Mouse (Mus musculus) intestine, postnatal 0 days (tissue): ENCODE results near the gene Nudt3. TPM values are rescaled to one million over a fixed set of nuclear protein-coding genes. Genes with fewer than 3 reads are reported as not detected.
A peak's percentile ranks its signal among the peaks of the same experiment; 100 is the strongest.

Source experiments
- ATAC-seq: fragments of 200-750 bp; cut with Nextera tagmentation; 2 replicates; pipeline ENCODE4 v1.8.0; 2017; ENCODE audit warnings: mild to moderate bottlenecking, moderate TSS enrichment, moderate library complexity
- H3K27ac ChIP-seq: fragments of 300-500 bp; sonication (generic); 2 replicates; pipeline ENCODE4 v1.5.1; 2014; ENCODE audit warnings: mild to moderate bottlenecking, low read depth, low read length, moderate library complexity
- H3K27me3 ChIP-seq: fragments of 300-500 bp; sonication (generic); replicated peaks from 2 replicates; pipeline ENCODE4 v1.6.1; 2014; ENCODE audit warnings: low read length, mixed read lengths; ENCODE audit not compliant: control insufficient read depth, insufficient read depth
- H3K36me3 ChIP-seq: fragments of 300-500 bp; sonication (generic); 2 replicates; pipeline ENCODE4 v1.6.1; 2014; ENCODE audit warnings: mild to moderate bottlenecking, moderate library complexity; ENCODE audit not compliant: control insufficient read depth, insufficient read depth
- H3K4me1 ChIP-seq: fragments of 300-500 bp; sonication (generic); replicated peaks from 2 replicates; pipeline ENCODE4 v1.6.1; 2014; ENCODE audit warnings: antibody characterized with exemption, low read length, mixed read lengths; ENCODE audit not compliant: control insufficient read depth, insufficient read depth
- H3K4me2 ChIP-seq: fragments of 300-500 bp; sonication (generic); replicated peaks from 2 replicates; pipeline ENCODE4 v1.6.1; 2014; ENCODE audit warnings: low read depth, mild to moderate bottlenecking, moderate library complexity
- H3K4me3 ChIP-seq: fragments of 300-500 bp; sonication (generic); 2 replicates; pipeline ENCODE4 v1.5.1; 2014; ENCODE audit warnings: low read depth, low read length
- H3K9ac ChIP-seq: fragments of 300-500 bp; sonication (generic); 2 replicates; pipeline ENCODE4 v1.6.1; 2014; ENCODE audit warnings: mild to moderate bottlenecking, low read depth, low read length
- H3K9me3 ChIP-seq: fragments of 300-500 bp; sonication (generic); 2 replicates; pipeline ENCODE4 v1.6.1; 2016; ENCODE audit warnings: mixed run types; ENCODE audit not compliant: control insufficient read depth
- CTCF ChIP-seq: sonication (generic); IDR thresholded peaks from 2 replicates; pipeline ENCODE4 v1.5.1; 2016; ENCODE audit warnings: low read depth, mild to moderate bottlenecking, control low read depth, antibody characterized with exemption, moderate library complexity
- WGBS: fragments of 180-500 bp; shearing (Covaris S2); extraction: QIAGEN DNeasy Blood & Tissue Kit; methylation state at CpG from one replicate; pipeline ENCODE4 v1.1.7; 2014; 5-methylcytosine and 5-hydroxymethylcytosine counted together
- polyA plus RNA-seq: library from polyadenylated mRNA; unstranded; fragments of >200 nt; fragmentation: Nextera tagmentation; extraction: Ambion mirVana; gene quantifications from 2 replicates; pipeline ENCODE4 v1.2.1, GENCODE M21; 2015

The Nudt3 gene
- polyA plus RNA-seq, 1 experiment from 2014 or later, result 43.3 TPM

- Histone ChIP-seq H3K4me1 (0 out of 2 replicates have a peak, but pooled peaks cover 3% of the 10 kb centered on the region), H3K27ac (peak overlapping the region; percentile 91), H3K27me3 (no peaks in the 10 kb centered on the region), H3K4me2 (peak overlapping the region; percentile 93), H3K4me3 (peak overlapping the region; percentile 80), H3K36me3 (no peaks in the 10 kb centered on the region; the same call in 1 of the 2 replicates), H3K9me3 (no peaks in the 10 kb centered on the region), H3K9ac (peak overlapping the region; percentile 81)
- WGBS, result 0% methylated on average over 49 of the region's 55 CpGs
- ATAC-seq, result peak; percentile 75
- peak; percentile 26 for TF ChIP-seq CTCF
Measured at GRCm38 (mm10) chr17:27555512-27556172, 67.7 kb downstream of the Nudt3 start.

- Histone ChIP-seq H3K27me3 (no peaks in the 10 kb centered on the region), H3K4me2 (peak overlapping the region; percentile 93), H3K4me3 (peak overlapping the region; percentile 80), H3K27ac (peak overlapping the region; percentile 91), H3K9me3 (no peaks in the 10 kb centered on the region), H3K9ac (peak overlapping the region; percentile 81), H3K36me3 (no peaks in the 10 kb centered on the region; the same call in 1 of the 2 replicates), H3K4me1 (0 out of 2 replicates have a peak, but pooled peaks cover 3% of the 10 kb centered on the region)
- peak; percentile 19 for ATAC-seq
- no peak for TF ChIP-seq CTCF
- WGBS, result 4% methylated on average over 28 of the region's 39 CpGs
Measured at GRCm38 (mm10) chr17:27555075-27555511, 68.2 kb downstream of the Nudt3 start.

GRCm38 (mm10) chr17:27554062-27554960, 69.0 kb downstream of the Nudt3 start:
- Histone ChIP-seq H3K4me2 (peak overlapping the region; percentile 93), H3K27ac (peak overlapping the region; percentile 91; the same call in 1 of the 2 replicates)
- WGBS, result 59% methylated on average over 20 of the region's 20 CpGs

GRCm38 (mm10) chr17:27552215-27553201, 70.8 kb downstream of the Nudt3 start:
- Histone ChIP-seq H3K9me3 (no peaks in the 10 kb centered on the region), H3K9ac (no peak overlapping the region), H3K36me3 (no peaks in the 10 kb centered on the region; the same call in 1 of the 2 replicates), H3K4me1 (no peaks in the 10 kb centered on the region), H3K27ac (no peak overlapping the region), H3K4me3 (no peak overlapping the region), H3K27me3 (no peaks in the 10 kb centered on the region), H3K4me2 (no peak overlapping the region)
- no peak for TF ChIP-seq CTCF
- ATAC-seq, result no peak
- 77% methylated on average over 23 of the region's 23 CpGs for WGBS

More at GRCm38 (mm10) chr17:27554062-27554960, 69.0 kb downstream of the Nudt3 start:
- Histone ChIP-seq H3K9me3 (no peaks in the 10 kb centered on the region), H3K36me3 (no peaks in the 10 kb centered on the region; the same call in 1 of the 2 replicates), H3K27me3 (no peaks in the 10 kb centered on the region), H3K9ac (peak overlapping the region; percentile 81; the same call in 1 of the 2 replicates), H3K4me1 (0 out of 2 replicates have a peak, but pooled peaks cover 3% of the 10 kb centered on the region), H3K4me3 (peak overlapping the region; percentile 80; the same call in 1 of the 2 replicates)
- ATAC-seq, result no peak
- no peak for TF ChIP-seq CTCF

- no peaks in the 10 kb centered on the region for H3K27me3 ChIP-seq
- no peak overlapping the region for H3K9ac ChIP-seq
- H3K4me1 ChIP-seq, result no peaks in the 10 kb centered on the region
- WGBS, result 68% methylated on average over 10 of the region's 10 CpGs
- H3K4me3 ChIP-seq, result no peak overlapping the region
- no peak overlapping the region for H3K4me2 ChIP-seq
- no peaks in the 10 kb centered on the region for H3K9me3 ChIP-seq
- peak; percentile 11; the same call in 1 of the 2 replicates for TF ChIP-seq CTCF
- H3K36me3 ChIP-seq, result no peaks in the 10 kb centered on the region
- ATAC-seq, result no peak
- H3K27ac ChIP-seq, result no peak overlapping the region
Measured at GRCm38 (mm10) chr17:27551393-27551940, 71.8 kb downstream of the Nudt3 start.
